Mouse (Mus musculus): ENCODE results near the gene Mex3d.

Gene Mex3d

GRCm38 (mm10) chr10:80385811-80386734, 1.4 kb downstream of the Mex3d start:
- DNase-seq = peak; percentile 42

- no peak for DNase-seq
Measured at GRCm38 (mm10) chr10:80385310-80385709, 2.1 kb downstream of the Mex3d start.

- DNase-seq = peak; percentile 66
Measured at GRCm38 (mm10) chr10:80384709-80385108, 2.8 kb downstream of the Mex3d start.

GRCm38 (mm10) chr10:80384115-80384639, 3.3 kb downstream of the Mex3d start:
- peak; percentile 65 for DNase-seq

- no peak for DNase-seq
Measured at GRCm38 (mm10) chr10:80383431-80383830, 4.0 kb downstream of the Mex3d start.

GRCm38 (mm10) chr10:80382641-80383365, 4.7 kb downstream of the Mex3d start:
- DNase-seq = no peak

GRCm38 (mm10) chr10:80377716-80378115, 9.7 kb downstream of the Mex3d start:
- DNase-seq = peak; percentile 52

- peak; percentile 94 for DNase-seq
Measured at GRCm38 (mm10) chr10:80376160-80376559, 11.3 kb downstream of the Mex3d start.

GRCm38 (mm10) chr10:80374063-80374462, 13.4 kb downstream of the Mex3d start:
- peak; percentile 77 for DNase-seq

- no peak for DNase-seq
Measured at GRCm38 (mm10) chr10:80372706-80373105, 14.8 kb downstream of the Mex3d start.

GRCm38 (mm10) chr10:80371983-80372382, 15.5 kb downstream of the Mex3d start:
- DNase-seq = no peak

- peak; percentile 50 for DNase-seq
Measured at GRCm38 (mm10) chr10:80371411-80371966, 16.0 kb downstream of the Mex3d start.

GRCm38 (mm10) chr10:80369995-80370747, 17.3 kb downstream of the Mex3d start:
- DNase-seq = no peak

GRCm38 (mm10) chr10:80368392-80368791, 19.1 kb downstream of the Mex3d start:
- DNase-seq = no peak

GRCm38 (mm10) chr10:80367954-80368353, 19.5 kb downstream of the Mex3d start:
- no peak for DNase-seq

- no peak for DNase-seq
Measured at GRCm38 (mm10) chr10:80365736-80366135, 21.7 kb downstream of the Mex3d start.

GRCm38 (mm10) chr10:80363734-80364133, 23.7 kb downstream of the Mex3d start:
- no peak for DNase-seq

- peak; percentile 26 for DNase-seq
Measured at GRCm38 (mm10) chr10:80357994-80358639, 29.3 kb downstream of the Mex3d start.

GRCm38 (mm10) chr10:80357336-80357735, 30.1 kb downstream of the Mex3d start:
- no peak for DNase-seq

GRCm38 (mm10) chr10:80356737-80357136, 30.7 kb downstream of the Mex3d start:
- no peak for DNase-seq

GRCm38 (mm10) chr10:80356001-80356682, 31.3 kb downstream of the Mex3d start, which contains the start of gene Plk5:
TSS of gene Plk5 (plus strand) at chr10:80356459.
- DNase-seq = no peak

Measured in liver (tissue).